Mouse (Mus musculus): Measurements from ENCODE around the gene Nod1. TPM values are rescaled to one million over a fixed set of nuclear protein-coding genes. Genes with fewer than 3 reads are reported as not detected.

The Nod1 gene
- polyA plus RNA-seq (2014; fragmentation: Illumina TruSeq; extraction: RNeasy Lipid Tissue Mini Kit (QIAGEN cat#74804); ENCODE audit: low read depth, low replicate concordance) = 4.8 TPM

GRCm38 (mm10) chr6:54972111-54972928, at the start of gene Nod1:
Gene Nod1, minus strand, starts transcription at chr6:54972612.

DNA sequence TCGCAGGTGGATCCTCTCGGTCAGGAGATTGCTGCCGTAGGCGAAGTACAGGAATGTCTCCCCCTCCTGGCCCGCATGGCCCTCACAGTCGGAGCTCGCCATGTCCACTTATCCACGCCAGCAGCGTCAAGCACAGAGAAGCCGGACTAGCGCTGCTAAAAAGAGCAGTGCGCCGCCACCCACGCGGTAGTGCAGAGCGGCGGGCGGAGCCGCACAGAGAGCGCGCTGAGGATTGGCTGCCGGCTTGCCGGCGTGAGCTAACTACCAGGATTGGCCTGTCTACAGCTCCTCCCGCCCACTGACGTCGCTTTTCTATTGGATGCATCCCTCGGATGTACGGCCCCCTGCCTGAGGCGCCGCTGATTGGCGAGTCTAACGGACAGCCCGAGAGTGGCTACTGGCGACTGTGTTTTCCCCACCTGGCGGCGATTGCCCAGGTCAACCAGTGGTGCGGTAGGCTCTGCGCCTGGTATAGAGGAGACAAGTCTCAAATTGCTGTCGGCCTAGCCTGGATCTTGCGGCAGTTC, 20.4 kb upstream of the Nod1 start, which contains the start of gene Ggct:
Gene Ggct (minus strand): TSS at position 217 of the 527 bp plus-strand sequence.

Other genes with a start within 250 kb of the Nod1 start
- gene Znrf2, start 155.7 kb downstream of the Nod1 start, polyA plus RNA-seq (2014; fragmentation: Illumina TruSeq; extraction: RNeasy Lipid Tissue Mini Kit (QIAGEN cat#74804); ENCODE audit: low read depth, low replicate concordance) = 193 TPM
- 14.5 TPM for gene Ggct, start 20.3 kb upstream of the Nod1 start, polyA plus RNA-seq (2014; fragmentation: Illumina TruSeq; extraction: RNeasy Lipid Tissue Mini Kit (QIAGEN cat#74804); ENCODE audit: low read depth, low replicate concordance)
- gene Gars, start 65.4 kb upstream of the Nod1 start, polyA plus RNA-seq (2014; fragmentation: Illumina TruSeq; extraction: RNeasy Lipid Tissue Mini Kit (QIAGEN cat#74804); ENCODE audit: low read depth, low replicate concordance) = 98.3 TPM
- not detected for gene Crhr2, start 160.4 kb upstream of the Nod1 start, polyA plus RNA-seq (2014; fragmentation: Illumina TruSeq; extraction: RNeasy Lipid Tissue Mini Kit (QIAGEN cat#74804); ENCODE audit: low read depth, low replicate concordance)
- gene Inmt, start 202.4 kb upstream of the Nod1 start, polyA plus RNA-seq (2014; fragmentation: Illumina TruSeq; extraction: RNeasy Lipid Tissue Mini Kit (QIAGEN cat#74804); ENCODE audit: low read depth, low replicate concordance) = 3.3 TPM
- 2.6 TPM for gene Mindy4, start 230.8 kb upstream of the Nod1 start, polyA plus RNA-seq (2014; fragmentation: Illumina TruSeq; extraction: RNeasy Lipid Tissue Mini Kit (QIAGEN cat#74804); ENCODE audit: low read depth, low replicate concordance)